Mouse (Mus musculus): ENCODE data around the gene Etfrf1.

The Etfrf1 gene

GRCm38 (mm10) chr6:145224246-145224645 is 13.3 kb downstream of the Etfrf1 start:
- no peak for DNase-seq (ENCODE audit: low spot score in 2 of 2)

- DNase-seq (ENCODE audit: low spot score in 2 of 2): no peak
These were observed 15.4 kb downstream of the Etfrf1 start for GRCm38 (mm10) chr6:145226296-145226695.

- no peak for DNase-seq (ENCODE audit: low spot score in 2 of 2)
These were observed 23.5 kb downstream of the Etfrf1 start for GRCm38 (mm10) chr6:145234391-145234790.

GRCm38 (mm10) chr6:145235367-145235766 is 24.4 kb downstream of the Etfrf1 start:
- no peak for DNase-seq (ENCODE audit: low spot score in 2 of 2)

- DNase-seq (ENCODE audit: low spot score in 2 of 2): no peak
These were observed 26.2 kb downstream of the Etfrf1 start for GRCm38 (mm10) chr6:145237148-145237547.

- DNase-seq (ENCODE audit: low spot score in 2 of 2): no peak
These were observed 29.4 kb downstream of the Etfrf1 start for GRCm38 (mm10) chr6:145240285-145240684.

- no peak for DNase-seq (ENCODE audit: low spot score in 2 of 2)
These were observed 31.6 kb downstream of the Etfrf1 start for GRCm38 (mm10) chr6:145242521-145242920.

GRCm38 (mm10) chr6:145246841-145247240 is 35.9 kb downstream of the Etfrf1 start:
- DNase-seq (ENCODE audit: low spot score in 2 of 2): no peak

GRCm38 (mm10) chr6:145247886-145248285 is 37.0 kb downstream of the Etfrf1 start:
- DNase-seq (ENCODE audit: low spot score in 2 of 2): no peak

- DNase-seq (ENCODE audit: low spot score in 2 of 2): peak; percentile 75 to 78
These were observed 38.6 kb downstream of the Etfrf1 start for GRCm38 (mm10) chr6:145249291-145250184.

- peak; percentile 92 to 95 for DNase-seq (ENCODE audit: low spot score in 2 of 2)
These were observed 39.4 kb downstream of the Etfrf1 start, which contains the start of gene Kras for GRCm38 (mm10) chr6:145250185-145250791. Kras (minus strand) TSS chr6:145250239.

- peak in 1 of 2 experiments; percentile 35 for DNase-seq (ENCODE audit: low spot score in 2 of 2)
These were observed 39.9 kb downstream of the Etfrf1 start for GRCm38 (mm10) chr6:145250820-145251219.

- DNase-seq (ENCODE audit: low spot score in 2 of 2): no peak
These were observed 45.2 kb downstream of the Etfrf1 start for GRCm38 (mm10) chr6:145255952-145256700.

- DNase-seq (ENCODE audit: low spot score in 2 of 2): no peak
These were observed 45.8 kb downstream of the Etfrf1 start for GRCm38 (mm10) chr6:145256701-145257073.

GRCm38 (mm10) chr6:145262314-145262713 is 51.4 kb downstream of the Etfrf1 start:
- no peak for DNase-seq (ENCODE audit: low spot score in 2 of 2)

Data from spleen, postnatal 10 days (tissue).